Mouse (Mus musculus): ENCODE data around the gene Pomt1. TPM values are rescaled to one million over a fixed set of nuclear protein-coding genes. Genes with fewer than 3 reads are reported as not detected.

Gene Pomt1
- 10 to 100 TPM; 15.0 to 15.3 TPM for total RNA-seq (2023)

GRCm38 (mm10) chr2:32235886-32236759, at the start of gene Pomt1:
Pomt1 (plus strand) TSS chr2:32236590.

GRCm38 (mm10) chr2:32259657-32260417, 23.4 kb downstream of the Pomt1 start, which contains the start of gene Uck1:
Uck1 (minus strand) TSS chr2:32260159.

GRCm38 (mm10) chr2:32287334-32287840, 51.0 kb downstream of the Pomt1 start, which contains the start of gene Golga2:
Golga2 (plus strand) TSS chr2:32287384.

GRCm38 (mm10) chr2:32287923-32288367, 51.6 kb downstream of the Pomt1 start, which contains the start of gene Swi5:
Swi5 (minus strand) TSS chr2:32288075.

Other genes with a start within 250 kb of the Pomt1 start
- 10 to 100 TPM in 1 of 2 experiments, 1 to 10 TPM in 1; 9.5 to 10.8 TPM for gene Fam78a, start 151.7 kb upstream of the Pomt1 start, total RNA-seq (2023)
- gene Plpp7, start 141.1 kb upstream of the Pomt1 start, total RNA-seq (2023): 1 to 10 TPM in 1 of 2 experiments, under 1 TPM in 1; 0.29 to 1.1 TPM
- 10 to 100 TPM; 34.2 to 37.2 TPM for gene Prrc2b, start 85.5 kb upstream of the Pomt1 start, total RNA-seq (2023)
- 10 to 100 TPM; 47.9 to 49.2 TPM for gene Uck1, start 23.6 kb downstream of the Pomt1 start, total RNA-seq (2023)
- gene Golga2, start 50.8 kb downstream of the Pomt1 start, total RNA-seq (2023): 10 to 100 TPM; 60.7 to 66.4 TPM
- 10 to 100 TPM; 80.6 to 82.0 TPM for gene Swi5, start 51.5 kb downstream of the Pomt1 start, total RNA-seq (2023)
- gene Ciz1, start 115.7 kb downstream of the Pomt1 start, total RNA-seq (2023): 10 to 100 TPM; 63.5 to 87.2 TPM
- under 1 TPM in 1 of 2 experiments, not detected in 1; 0.22 TPM for gene Dnm1, start 116.7 kb downstream of the Pomt1 start, total RNA-seq (2023)
- 10 to 100 TPM; 49.7 to 50.5 TPM for gene 1110008P14Rik, start 145.3 kb downstream of the Pomt1 start, total RNA-seq (2023)
- 1,000 to 10,000 TPM; 7,694 to 9,553 TPM for gene Lcn2, start 151.7 kb downstream of the Pomt1 start, total RNA-seq (2023)
- gene Ptges2, start 159.3 kb downstream of the Pomt1 start, total RNA-seq (2023): 10 to 100 TPM; 11.1 to 13.7 TPM
- gene Naif1, start 213.9 kb downstream of the Pomt1 start, total RNA-seq (2023): 1 to 10 TPM; 5.0 to 6.0 TPM
- gene Slc25a25, start 214.9 kb downstream of the Pomt1 start, total RNA-seq (2023): 10 to 100 TPM; 11.6 to 12.2 TPM

All from neutrophil, adult 59 days (primary cell).